8 mouse cellular contexts compared by ENCODE assay signal in genomic region chr7:92964754-92965501, GRCm38 (mm10).
DNase-seq lines count a peak whose midpoint lies in the region; ATAC-seq lines count a peak whose summit lies in the region.

No protein-coding gene starts in this region.

- no peak overlapping the region for H3K27ac ChIP-seq in heart, embryonic 11.5 days (ENCODE audit: low read depth, low read length)

- no peak overlapping the region for H3K4me3 ChIP-seq in heart, embryonic 11.5 days (ENCODE audit: low read depth, low read length)

- H3K4me2 ChIP-seq in heart, embryonic 11.5 days: no peak overlapping the region

- H3K9ac ChIP-seq in heart, embryonic 11.5 days (ENCODE audit: low read depth, low read length): no peak overlapping the region

- DNase-seq in heart, adult 18-20 months: peak; percentile 43 to 83
- DNase-seq in thymus, postnatal 0 days (ENCODE audit: low spot score): peak; percentile 57
- no peak for DNase-seq in thymus, postnatal 25 days
- DNase-seq in embryo, embryonic 11.5 days (ENCODE audit: low read depth, low spot score): peak; percentile 50
- DNase-seq in kidney, postnatal 36 days: peak; percentile 21 to 61
- no peak for DNase-seq in testis, postnatal 10 days (ENCODE audit: low spot score)

- no peaks in the 10 kb centered on the region for H3K4me1 ChIP-seq in heart, embryonic 11.5 days (ENCODE audit: control insufficient read depth, insufficient read depth, low read length)

- 61% methylated on average over 3 of the region's 3 CpGs for WGBS in heart, embryonic 11.5 days (ENCODE audit: insufficient replicate concordance)

- no peaks in the 10 kb centered on the region for H3K27me3 ChIP-seq in heart, embryonic 11.5 days (ENCODE audit: control insufficient read depth, insufficient read depth, low read length)

- no peak for ATAC-seq in heart, embryonic 11.5 days (replicated peaks; ENCODE audit: insufficient number of reproducible peaks, low FRiP score, low TSS enrichment)
- peak; percentile 53; the same call in 1 of the 2 replicates for ATAC-seq in neutrophil, adult 5-6 weeks (ENCODE audit: extremely low read depth, insufficient number of reproducible peaks, low FRiP score, poor library complexity, severe bottlenecking)

- H3K36me3 ChIP-seq in heart, embryonic 11.5 days (ENCODE audit: control insufficient read depth, insufficient read depth, low read length): no peaks in the 10 kb centered on the region

- no peaks in the 10 kb centered on the region for H3K9me3 ChIP-seq in heart, embryonic 11.5 days (replicated peaks; ENCODE audit: control insufficient read depth, low read length)

Comparison
In these comparisons a context has a peak if more than half of its experiments do, and no peak if none do; other contexts are left out.
1. DNase-seq: peak in heart, adult 18-20 months (2 of 2), thymus, postnatal 0 days (single experiment), embryo, embryonic 11.5 days (single experiment) and kidney, postnatal 36 days (2 of 2); none in thymus, postnatal 25 days (single experiment) and testis, postnatal 10 days (single experiment).